Mouse (Mus musculus): Measurements from ENCODE around the gene Pmf1.

The Pmf1 gene

DNA sequence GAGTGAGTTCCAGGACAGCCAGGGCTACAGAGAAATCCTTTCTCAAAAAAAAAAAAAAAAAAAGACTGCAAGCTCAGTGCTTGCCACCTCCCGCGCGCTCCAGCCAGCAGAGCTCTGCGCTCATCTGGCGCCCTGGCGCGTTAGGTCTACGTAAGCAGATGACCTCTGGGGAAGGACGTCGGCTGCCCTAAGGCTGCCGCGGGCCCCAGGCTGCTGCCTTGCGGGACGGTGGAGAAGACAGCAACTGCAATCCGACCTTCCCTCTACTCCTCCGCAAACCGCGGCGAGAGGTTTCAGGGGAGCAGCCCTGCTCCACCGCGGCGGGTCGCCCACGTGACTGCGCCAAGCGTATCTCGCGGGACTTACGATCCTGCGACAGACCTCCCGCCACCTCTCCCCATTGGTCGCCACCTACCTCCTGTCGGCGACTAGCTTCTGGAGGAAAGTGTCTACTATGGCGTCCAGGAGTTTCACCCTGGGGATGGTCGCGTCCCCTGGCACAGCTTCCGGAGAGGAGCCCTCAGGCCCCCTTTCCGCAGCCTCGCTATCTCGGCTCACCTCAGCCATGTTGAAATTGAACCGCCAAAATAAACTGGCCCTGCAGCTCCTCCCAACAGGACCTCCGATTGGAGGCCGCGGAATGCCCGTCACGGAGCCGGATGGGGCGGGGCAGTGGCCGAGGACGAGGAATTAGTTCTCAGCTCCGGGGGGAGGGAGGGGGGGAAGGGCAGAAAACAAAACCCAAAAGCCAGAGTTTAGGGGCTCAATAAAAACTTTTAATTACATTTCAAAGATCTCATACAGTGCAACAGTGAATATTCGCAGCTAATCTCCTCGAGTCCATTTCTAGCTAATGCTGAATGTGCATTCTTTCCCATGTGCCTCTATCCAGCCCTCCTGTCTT lies at the start of gene Pmf1:
Gene Pmf1, minus strand, starts transcription at position 591 of the 904 bp plus-strand sequence.
- DNase-seq (ENCODE audit: low spot score), result peak; percentile 95

DNA sequence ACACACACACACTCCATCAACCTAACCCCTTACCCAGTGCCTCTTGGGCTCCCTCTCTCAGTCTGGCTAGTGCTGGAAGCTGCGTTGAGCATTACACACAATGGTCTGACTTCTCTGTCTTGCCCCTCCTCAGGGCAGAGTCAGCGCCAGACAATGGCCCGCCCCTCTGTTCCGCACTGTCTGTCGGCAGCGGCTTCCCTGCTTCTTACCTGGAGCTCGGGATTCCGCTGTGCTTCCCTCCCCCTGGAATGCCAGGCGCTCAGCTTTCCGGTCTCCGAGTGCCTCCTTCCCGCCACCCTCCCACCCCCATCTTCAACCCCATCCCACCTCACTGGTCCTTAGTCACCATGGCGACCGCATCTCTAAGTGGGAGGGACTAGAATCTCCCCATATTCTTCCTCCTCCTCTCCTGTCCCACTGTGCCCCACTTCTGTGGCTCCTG lies 48.7 kb upstream of the Pmf1 start:
- no peak for DNase-seq (ENCODE audit: low spot score)

DNA sequence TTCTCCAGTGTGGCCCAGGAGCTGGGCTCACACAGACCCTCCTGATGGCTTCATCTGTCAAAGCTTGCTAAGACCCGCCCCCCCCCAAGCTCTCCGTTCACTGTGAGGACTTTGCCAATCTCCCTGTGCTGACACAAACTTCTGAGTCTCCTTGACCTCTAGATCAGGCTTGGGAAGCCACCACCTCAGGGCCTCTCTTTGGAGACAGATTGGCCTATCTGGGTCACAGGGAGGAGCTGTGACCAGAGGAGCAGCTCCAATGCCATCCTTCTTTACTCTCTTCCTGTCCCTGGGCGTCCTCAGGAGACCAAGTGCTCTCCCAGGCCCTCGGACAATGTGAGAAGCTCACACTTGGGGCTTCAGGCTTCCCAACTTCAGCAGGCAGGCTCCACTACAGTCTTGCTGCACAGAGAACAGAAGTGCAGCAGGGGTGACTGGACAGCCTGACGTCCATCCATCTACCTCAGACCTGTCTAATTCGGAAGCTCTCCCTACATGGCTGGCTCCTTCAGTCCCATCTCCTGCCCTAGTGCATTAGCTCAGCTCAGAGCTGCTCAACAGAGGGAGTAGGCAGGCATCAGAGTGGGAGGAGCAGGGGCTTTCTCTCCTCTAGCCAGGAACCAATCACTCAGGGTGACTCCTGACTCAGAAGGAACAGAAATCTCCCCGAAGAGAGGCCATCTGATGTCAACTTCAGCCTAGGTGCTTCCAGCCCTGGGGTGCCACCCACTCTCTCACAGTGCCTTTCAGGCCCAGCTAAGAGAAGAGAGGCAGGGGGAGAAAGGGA lies 46.8 kb upstream of the Pmf1 start:
- DNase-seq (ENCODE audit: low spot score), result no peak

DNA sequence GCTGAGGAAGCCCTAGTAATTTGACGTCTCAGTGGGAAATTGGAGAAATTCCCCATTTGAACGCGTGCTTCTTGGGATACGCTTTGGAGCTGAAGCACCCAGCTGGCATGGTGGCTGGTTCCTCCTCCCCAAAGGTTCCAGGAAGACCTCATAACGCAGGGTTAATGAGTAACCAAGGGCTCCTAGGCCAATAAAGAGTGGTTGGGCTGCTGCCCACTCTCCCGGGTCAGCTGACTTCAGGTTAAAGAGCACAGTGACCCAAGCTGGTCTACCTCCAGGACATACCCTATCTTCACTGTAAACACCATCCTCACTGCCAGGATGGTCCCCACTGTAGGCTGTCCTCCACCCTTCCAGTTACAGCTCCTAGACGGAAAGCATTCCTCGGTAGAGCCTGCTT lies 46.2 kb upstream of the Pmf1 start:
- peak; percentile 31 for DNase-seq (ENCODE audit: low spot score)

DNA sequence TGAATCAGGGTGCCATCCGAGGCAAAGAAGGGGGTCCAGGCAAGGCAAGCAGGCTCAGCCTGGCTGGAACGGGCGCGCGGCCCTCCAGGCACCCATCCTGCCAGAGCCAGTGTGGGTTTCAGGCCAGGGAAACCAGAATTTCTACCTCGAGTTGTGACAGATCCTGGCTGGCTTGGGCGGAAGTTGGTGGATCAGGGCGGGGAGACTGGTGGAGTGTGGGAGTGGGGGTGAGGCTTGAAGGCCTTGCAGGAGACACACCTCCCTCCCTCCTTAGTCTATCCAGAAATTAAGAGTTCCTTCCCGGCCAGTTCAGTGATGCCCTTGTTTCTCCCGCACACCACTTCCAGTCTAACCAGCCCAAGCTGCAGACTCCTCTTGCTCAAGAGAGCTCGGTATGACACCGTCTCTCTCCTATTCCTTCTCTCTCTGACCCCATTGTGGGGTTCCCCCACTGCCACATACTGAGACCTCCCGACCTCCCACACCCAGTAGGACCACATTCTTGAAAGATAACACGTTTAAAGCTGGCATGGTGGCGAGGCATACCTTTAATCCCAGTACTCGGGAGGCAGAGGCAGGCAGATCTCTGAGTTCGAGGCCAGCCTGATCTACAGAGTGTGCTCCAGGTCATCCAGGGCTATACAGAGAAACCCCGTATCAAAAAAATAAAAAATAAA lies 45.6 kb upstream of the Pmf1 start:
- DNase-seq (ENCODE audit: low spot score), result peak; percentile 87

DNA sequence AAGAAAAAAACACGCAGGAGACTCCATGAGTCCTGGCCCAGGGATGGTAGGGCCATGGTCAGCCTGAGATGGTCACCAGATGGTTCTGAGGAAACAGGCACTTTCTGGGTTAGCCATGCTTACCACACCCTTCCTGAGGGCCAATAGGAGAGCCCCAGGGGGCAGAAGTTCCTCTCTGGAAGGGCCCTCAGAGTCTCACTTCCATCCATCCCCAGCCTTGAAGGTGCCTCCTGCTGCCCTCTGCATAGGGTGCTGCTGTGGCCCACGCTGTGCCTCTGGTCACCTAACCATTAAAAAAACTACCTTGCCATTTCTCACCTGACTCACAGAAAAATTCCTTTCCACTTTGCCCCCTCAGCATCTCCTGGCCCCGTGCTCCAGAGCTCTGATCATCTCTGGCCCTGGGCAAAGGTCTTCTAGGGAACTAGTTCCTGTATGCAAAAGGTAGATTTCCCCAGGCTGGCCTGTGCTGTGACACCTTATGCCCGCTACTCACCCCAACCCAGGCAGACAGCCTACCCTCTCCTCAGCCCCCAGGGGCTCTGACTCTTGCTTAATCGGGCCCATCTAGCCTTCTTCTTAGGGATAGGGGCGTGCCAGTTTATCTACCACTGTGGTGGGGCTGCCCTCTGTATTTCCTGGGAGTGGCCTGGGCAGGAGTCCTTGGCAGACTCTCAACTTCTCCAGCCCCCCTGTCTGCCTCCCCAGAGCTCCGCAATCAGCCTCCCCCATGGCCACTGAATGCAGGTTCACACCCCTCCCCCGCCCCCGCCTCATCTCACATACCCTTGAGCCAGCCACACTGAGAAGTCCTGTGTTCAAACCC lies 44.8 kb upstream of the Pmf1 start:
- peak; percentile 27 for DNase-seq (ENCODE audit: low spot score)

DNA sequence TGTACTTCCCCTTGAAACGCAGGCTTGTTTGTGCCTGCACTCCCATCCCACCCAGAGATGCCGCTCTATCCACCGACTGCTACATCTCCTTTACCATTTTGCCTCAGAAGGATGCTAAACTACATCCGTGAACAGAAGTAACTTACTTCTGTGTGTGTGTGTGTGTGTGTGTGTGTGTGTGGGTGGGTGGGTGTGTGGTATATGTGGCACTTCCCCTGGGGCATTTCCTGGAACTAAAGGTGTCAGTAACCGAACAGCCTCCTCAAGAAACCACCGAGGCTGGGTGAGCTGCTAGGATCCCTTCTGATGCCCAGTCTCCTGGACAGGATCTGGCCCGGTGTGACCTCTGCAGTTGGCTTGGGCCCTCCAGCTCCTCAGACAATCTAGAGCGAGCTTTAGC lies 43.9 kb upstream of the Pmf1 start:
- DNase-seq (ENCODE audit: low spot score), result no peak

DNA sequence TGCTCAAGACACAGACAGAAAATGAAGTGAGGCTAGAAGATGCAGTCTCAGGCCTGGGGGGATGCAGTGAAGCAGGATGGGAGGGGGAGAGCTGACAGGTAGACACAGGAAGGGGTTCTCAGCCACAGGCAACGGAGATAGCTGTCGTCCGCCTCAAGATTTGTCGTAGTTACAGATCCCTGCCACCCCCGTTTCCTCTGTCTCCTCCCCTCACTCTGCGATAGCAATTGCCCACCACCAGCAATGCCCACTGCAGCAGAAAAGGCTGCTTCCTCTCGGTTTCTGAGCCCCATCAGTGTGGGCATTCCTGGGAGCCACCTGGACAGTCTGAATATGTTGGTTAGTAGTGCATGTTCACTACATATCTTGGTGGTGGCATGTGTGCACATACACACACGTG lies 43.2 kb upstream of the Pmf1 start:
- DNase-seq (ENCODE audit: low spot score), result no peak

DNA sequence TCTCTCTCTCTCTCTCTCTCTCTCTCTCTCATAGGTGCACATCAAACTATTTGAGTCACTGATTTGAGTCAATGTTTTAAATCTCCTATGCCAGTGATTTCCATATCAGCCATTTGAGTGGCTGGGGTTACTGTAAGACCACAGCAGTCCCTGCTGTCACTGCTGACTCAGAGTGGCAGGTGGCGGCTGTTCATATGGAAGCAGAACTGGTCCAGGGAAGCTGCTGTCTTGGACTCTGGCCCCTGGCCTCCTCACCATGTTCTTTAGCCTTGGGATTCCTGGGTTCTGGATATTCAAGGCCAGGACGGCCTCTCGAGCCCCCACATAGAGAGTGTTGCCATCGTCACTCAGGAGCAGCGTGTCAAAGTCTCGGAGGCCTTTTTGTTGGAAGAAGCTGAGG lies 42.6 kb upstream of the Pmf1 start:
- no peak for DNase-seq (ENCODE audit: low spot score)

DNA sequence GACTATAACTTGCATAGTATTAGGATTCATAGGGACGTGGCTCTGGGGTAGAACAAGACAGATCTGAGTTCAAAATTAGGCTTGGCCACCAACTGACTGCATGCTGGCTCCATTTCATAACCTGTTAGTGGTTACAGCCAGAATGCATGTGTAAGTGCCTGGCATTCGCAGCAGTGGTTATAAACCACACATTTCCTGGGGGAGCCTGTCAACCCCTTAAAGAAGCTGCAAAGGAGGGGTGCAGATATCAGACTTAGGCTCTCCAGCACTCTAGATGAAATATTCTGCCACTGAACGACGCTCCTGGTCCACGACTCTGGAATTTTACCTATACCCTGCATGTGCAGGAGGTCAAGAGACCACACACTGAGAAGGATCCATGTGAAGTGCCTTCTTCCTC lies 42.1 kb upstream of the Pmf1 start:
- DNase-seq (ENCODE audit: low spot score), result no peak

DNA sequence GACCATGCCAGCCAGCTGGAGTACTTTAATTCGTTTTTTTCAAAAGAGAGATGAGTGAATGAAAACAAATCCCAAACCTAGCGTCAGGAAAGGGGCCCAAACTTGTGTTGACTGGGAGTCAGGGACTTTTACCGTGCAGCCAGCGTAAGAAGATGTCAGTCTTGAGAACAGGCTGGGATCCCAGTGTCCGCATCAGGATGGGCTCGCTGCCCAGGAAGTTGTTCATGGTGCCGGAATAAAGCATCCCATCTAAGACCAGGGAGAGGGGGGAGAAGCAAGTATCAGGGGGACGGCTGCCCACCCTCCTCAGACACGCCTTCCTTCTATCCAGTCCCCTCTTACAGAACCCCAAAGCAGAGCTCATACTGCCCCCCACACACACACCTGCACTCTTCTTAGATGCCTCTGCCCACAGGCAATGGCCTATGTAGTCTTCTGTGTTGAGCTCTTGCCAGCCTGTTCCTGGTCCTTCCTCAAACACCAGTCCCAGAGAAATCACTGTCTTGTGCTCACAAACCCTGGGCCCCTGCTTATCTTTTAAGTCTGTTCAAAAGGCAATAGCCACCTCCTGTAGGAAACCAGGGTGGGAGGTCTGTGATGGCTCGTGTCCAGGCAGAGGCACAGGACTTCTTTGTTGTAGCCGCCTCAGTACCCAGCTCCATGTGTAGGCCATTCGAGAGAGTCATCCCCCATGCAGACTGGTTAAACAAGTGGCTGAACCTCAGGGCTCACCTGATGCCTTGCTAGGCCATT lies 40.4 kb upstream of the Pmf1 start:
- peak; percentile 39 for DNase-seq (ENCODE audit: low spot score)

DNA sequence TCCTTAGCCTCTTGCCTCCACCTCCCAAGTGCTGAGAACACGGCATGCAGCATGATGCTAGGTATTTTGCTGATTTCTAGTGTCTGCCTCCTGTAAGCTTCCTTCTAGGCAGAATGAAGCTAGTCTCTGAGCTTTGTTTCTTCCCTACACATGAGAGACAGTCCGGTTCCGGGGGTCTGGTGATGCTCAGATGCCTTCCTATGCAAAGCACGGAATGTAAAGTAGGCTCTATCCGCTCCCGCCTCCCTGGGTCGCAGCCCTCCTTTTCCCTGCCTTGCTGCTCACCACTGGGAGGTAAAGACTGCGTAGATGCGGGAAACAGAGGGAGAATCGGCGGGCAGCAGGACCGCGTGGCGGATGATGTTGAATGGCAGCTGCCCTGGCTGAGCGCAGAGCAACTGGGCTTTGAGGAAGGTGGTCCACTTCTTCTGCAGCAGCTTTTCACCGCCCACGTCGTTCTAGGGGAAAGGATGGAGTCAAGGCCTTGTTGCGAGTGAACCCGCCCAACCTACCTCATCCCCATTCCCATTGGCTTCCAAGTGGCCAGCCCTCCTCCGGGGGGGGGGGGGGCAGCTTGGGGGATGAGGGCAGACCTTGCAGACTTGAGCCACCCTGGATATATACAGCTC lies 39.4 kb upstream of the Pmf1 start:
- no peak for DNase-seq (ENCODE audit: low spot score)

DNA sequence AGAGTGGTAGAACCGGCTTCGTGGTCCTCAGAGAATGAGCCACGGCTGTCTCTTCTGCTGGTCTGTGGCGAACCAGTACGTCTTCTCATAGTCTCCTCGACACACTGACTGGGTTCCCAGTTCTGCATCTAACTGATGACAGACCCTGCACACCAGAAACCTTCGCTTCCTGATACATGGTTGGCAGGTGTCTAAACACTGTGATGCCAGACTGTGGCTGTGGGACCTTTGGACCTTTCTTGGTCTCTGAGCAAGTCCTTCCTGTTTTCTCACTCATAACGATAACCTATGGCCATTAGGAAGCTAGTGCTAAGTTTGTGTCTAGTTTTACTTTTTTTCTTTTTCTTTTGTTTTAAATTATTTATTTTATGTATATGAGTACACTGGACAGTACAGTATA lies 38.3 kb upstream of the Pmf1 start:
- DNase-seq (ENCODE audit: low spot score), result peak; percentile 54

DNA sequence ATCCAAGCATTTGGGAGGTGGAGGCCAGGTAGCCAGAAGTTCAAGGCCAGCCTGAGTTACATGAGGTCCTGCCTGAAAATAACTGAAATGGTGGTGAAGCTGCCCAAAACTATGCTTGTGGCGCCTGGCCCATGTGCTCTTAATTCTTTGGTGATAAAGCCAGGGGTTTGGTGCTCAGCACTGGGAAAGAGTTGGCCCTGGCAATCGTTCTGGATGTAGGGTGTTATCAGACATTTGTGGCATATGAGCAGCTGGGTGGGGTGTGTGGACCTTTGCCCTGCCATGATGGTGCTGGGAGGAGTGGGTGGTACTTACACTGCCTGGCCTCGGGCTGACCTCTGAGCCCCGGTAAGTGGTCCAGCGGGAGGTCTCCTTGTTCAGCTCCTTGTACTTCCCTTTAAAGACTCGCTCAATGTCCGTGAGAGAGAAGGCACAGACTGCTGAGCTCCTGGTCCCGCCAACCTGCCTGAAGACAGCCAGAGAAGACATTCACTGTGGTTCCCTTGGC lies 37.6 kb upstream of the Pmf1 start:
- no peak for DNase-seq (ENCODE audit: low spot score)

DNA sequence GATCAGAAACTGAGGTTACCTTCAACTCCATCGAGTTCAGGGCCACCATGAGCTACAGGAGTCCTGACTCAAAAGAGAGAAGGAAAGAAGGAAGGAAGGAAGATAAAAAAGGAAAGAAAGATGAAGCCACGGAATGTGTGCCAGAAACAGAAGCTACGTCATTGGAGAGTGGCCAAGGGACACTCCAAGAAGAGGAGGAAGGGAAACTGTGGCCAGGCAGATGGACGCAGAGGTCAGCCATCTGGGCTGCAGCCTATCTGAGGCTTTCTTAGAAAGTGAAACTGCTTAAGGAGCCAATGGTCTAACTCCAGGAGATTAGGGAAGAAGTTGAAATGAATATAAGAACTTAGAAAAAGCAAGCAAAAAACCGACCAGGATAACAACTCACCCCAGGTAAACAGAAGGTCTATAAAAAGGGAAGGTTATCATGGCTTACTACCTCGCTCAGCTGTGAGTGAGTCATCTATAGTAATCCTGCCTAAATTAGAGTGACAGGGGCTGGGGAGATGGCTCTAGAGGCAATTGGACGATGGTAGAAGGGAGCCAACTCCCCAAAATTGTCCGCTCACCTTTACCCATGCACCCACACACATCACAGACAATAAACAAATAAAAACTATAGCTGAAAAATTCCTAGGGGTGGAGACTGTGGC lies 36.5 kb upstream of the Pmf1 start:
- DNase-seq (ENCODE audit: low spot score), result no peak

DNA sequence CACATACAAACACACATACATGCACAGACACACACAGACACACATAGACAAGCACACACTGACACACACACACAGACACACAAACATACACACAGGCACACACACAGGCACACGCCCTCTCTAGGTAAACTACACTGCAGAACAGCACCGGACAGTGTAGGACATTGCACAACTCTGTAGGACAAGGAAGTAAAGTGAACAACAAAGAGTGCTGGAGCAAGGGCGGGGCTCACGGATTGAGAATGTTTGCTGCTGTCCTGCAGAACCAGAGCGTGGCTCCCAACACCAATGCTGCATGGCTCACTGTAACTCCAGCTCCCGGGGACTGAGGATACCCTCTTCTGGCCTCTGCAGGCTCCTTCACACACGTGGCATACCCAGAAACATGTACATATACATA lies 32.8 kb upstream of the Pmf1 start:
- DNase-seq (ENCODE audit: low spot score), result peak; percentile 68

DNA sequence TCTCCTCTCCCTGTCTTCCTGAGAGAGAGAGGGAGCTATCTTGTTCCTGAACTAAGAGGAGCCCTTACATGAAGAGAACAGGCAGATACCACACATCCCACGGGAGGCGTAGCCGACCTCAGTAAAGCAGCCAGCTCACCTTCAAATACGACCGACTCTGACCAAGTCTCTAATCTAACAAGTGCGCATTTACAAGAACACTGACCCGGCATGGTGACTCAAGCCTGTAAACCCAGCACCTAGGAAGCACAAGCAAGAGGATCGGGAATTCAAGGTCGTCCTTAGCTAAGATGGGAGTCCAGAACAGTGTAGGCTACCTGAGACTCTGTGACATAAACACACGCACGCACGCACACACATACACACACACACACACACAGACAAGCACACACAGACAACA lies 32.4 kb upstream of the Pmf1 start:
- DNase-seq (ENCODE audit: low spot score), result no peak

DNA sequence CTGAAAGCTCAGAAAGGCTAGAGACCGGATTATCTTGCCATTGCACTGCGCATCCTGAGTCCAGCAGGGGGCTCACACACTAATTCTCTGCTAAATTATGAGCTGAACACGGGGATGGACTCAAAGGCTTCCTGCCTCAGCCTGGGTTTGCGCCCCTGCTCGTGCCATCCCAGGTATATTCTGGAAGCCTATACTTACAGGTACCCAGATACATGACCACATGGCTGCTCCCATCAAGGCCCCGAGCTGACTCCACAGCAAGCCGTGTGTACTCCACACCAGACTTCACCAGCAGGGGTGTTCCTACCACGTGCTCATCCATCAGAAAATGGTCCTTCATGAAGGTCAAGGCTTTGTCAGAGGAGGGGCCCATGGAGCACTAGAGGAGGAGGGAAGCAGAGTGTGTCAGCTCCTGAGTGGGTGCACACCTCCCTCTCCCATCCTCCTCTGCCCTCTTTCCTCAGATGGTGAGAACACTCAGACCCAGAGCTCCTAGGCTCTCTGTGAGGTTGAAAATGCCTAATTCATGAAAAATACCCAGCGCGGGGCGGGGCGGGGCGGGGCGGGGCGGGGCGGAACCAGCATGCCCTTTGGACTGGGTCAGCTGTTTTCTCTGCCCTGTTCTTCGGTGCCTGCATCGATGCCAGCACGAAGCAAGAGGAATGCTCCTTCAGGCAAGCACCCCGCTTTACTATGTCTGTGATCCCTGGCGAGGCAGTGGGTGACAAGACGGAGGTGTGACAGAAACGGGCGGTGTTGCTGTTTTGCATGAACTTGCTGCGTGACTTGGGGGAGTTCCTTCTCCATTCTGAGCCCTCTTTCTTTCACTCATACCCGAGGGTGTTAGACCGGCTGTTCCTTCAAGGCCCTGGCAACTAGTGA lies 30.6 kb upstream of the Pmf1 start:
- peak; percentile 42 for DNase-seq (ENCODE audit: low spot score)

DNA sequence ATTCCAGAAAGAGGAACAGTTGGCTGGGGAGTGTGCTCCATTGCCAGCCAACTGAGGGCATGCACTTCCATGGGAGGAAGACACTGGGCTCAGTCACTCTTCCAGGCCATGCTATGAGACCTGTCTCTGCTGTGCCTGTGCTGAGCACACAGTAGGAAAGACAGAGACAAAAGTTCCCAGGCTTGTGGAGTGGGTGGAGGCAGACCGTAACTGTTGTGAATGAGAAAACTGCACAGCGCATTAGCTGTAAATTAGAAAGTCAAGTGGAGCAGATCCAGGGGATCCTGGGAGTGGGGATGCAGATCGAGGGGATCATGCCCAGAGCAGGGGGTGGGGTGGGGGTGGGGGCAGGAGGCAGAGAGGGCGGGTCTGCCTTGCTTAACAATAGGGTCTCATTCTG lies 29.5 kb upstream of the Pmf1 start:
- DNase-seq (ENCODE audit: low spot score), result no peak
